Mouse (Mus musculus) G1E (cell line): ENCODE measurements at regions not wholly inside any gene's neighbourhood (a gene's known extent, or its start where the extent isn't known, plus 50 kb on each side); places are given as distances from the start of the nearest gene placed in this dataset.

Experiments used
- CTCF ChIP-seq: IDR thresholded peaks from 2 replicates; pipeline ENCODE4 v1.5.1; 2012; ENCODE audit warnings: low read depth, low read length, inconsistent platforms, mixed read lengths
- GATA1 ChIP-seq: IDR thresholded peaks from 2 replicates; pipeline ENCODE4 v1.6.1; 2012; ENCODE audit warnings: borderline replicate concordance, low read length, inconsistent platforms, mixed read lengths
- GATA2 ChIP-seq: IDR thresholded peaks from 2 replicates; pipeline ENCODE4 v1.6.1; 2012; ENCODE audit warnings: low read depth, low read length, inconsistent platforms, borderline replicate concordance
- TAL1 ChIP-seq: conservative IDR thresholded peaks from 2 replicates; pipeline ENCODE4 v1.6.1; 2012; ENCODE audit warnings: low read depth, low read length, inconsistent platforms, mixed read lengths

GRCm38 (mm10) chr1:4671237-4672019, 136.3 kb upstream of the Gm37988 start:
- TF ChIP-seq CTCF: no peak
- TF ChIP-seq GATA1: no peak
- no peak for TF ChIP-seq GATA2
- no peak for TF ChIP-seq TAL1
